Mouse (Mus musculus): ENCODE results near the gene Cox15. TPM values are rescaled to one million over a fixed set of nuclear protein-coding genes. Genes with fewer than 3 reads are reported as not detected.

Gene Cox15
- polyA plus RNA-seq (2012; ENCODE audit: insufficient read depth, insufficient read length, missing spikeins) = 18.5 and 20.5 TPM in 2 replicates

DNA sequence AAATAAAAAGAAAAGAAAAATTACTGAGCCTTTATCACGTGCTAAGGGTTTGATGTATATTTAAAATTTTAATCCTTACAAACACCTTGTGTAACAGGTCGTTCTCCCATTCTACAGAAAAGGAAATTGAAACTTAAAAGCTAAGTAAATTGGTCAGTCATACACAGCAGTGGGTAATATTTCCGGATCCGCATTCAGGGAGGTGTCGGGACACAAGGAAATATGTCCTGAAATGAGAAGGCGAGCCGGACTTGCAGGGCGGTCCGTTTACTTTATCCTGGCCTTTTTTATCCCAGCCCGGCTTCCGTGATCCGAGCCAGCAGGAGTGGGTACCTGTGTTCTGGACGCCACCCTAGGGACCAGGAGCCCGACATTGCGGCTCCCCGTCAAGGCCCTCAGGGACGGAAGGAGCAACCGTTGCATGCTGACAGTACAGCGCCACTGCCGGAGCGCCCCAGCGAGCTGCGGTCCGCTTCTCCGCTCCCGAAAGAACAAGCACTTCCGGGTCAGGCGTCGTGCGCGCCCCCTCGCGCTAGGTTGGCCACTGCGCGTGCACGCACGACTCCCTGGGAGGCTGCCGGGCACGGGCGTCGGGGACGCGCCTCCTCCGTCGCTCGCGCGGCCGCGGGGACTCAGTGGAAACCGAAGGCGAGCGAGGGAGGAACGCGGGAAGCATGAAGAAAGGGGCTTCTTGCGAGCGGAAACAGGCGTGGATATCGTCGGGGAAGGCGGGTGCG is at the start of gene Cox15, which contains the start of gene Cutc:
Gene Cox15, minus strand, starts transcription at position 512 of the 737 bp plus-strand sequence.
Gene Cutc, plus strand, starts transcription at position 508 of the 737 bp plus-strand sequence.
- H3K4me3 ChIP-seq (ENCODE audit: insufficient read depth, low read length) = peak within 1 kb of the TSS; percentile 83
- H3K4me1 ChIP-seq (ENCODE audit: control insufficient read depth, insufficient read depth, low read length) = peaks cover 9% of the 10 kb centered on the region
- TF ChIP-seq POLR2A (IDR thresholded peaks at IDR 0.05; ENCODE audit: borderline replicate concordance, low read depth, low read length) (peak; percentile 84; the same call in 1 of the 2 replicates), CTCF (IDR thresholded peaks at IDR 0.05; ENCODE audit: low read depth, low read length) (no peak)
- H3K27ac ChIP-seq (ENCODE audit: insufficient read depth, low read depth, low read length) = peak within 1 kb of the TSS; percentile 96

DNA sequence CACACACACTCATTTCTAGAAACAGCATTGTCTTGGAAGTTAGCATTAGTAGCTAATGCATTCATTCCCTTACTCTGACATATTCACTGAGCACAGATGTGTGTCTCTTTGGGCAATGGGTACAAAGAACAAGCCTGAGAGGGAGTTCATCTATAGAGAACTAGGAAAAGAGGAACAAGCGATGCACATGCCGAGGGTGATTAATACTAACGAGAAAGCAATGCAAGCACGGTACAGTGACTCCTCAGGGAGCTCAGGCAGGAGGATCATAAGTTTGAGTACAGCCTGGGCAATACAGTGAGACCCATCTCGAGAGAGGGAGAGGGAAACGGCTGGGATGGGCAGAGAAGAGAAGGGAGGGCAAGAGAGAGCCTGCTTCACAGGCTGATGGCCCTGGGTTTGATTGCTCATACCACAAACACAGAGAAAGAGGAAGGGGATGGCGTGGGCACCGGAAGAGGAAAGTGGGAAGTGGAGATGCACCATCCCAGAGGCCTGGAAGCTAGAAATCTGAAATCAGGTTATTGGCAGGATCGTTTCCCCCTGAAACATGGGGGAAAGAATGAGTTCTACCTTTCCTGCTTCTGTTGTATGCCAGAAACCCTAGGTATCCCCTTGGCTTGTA is 48.7 kb upstream of the Cox15 start:
- H3K27ac ChIP-seq (ENCODE audit: insufficient read depth, low read depth, low read length) = peak overlapping the region; percentile 82

DNA sequence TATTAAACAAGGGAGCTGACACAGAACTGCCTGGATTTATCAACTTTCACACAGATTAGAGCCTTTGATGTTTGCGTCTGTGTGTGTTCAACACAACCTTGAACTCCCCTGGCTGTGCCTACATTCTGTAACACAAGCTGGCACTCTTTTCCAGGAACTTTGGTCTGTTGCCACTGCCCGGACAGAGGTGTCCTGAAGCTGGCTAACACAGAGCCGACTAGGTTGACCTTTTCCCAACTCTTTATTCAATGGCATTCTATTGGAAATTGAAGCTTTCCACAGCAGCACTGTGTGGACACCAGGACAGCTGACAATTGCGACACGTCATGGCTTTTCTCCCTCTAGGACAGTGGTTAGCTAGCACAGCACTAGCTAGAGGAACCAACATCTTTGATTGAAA is 44.4 kb upstream of the Cox15 start:
- TF ChIP-seq CTCF (IDR thresholded peaks at IDR 0.05; ENCODE audit: low read depth, low read length) = no peak
- TF ChIP-seq POLR2A (IDR thresholded peaks at IDR 0.05; ENCODE audit: borderline replicate concordance, low read depth, low read length) = no peak
- peaks cover 18% of the 10 kb centered on the region for H3K4me1 ChIP-seq (ENCODE audit: control insufficient read depth, insufficient read depth, low read length)
- H3K4me3 ChIP-seq (ENCODE audit: insufficient read depth, low read length) = no peak overlapping the region
- H3K27ac ChIP-seq (ENCODE audit: insufficient read depth, low read depth, low read length) = no peak overlapping the region

More for the DNA sequence above, 48.7 kb upstream of the Cox15 start:
- H3K4me3 ChIP-seq (ENCODE audit: insufficient read depth, low read length) = no peak overlapping the region
- peaks cover 21% of the 10 kb centered on the region for H3K4me1 ChIP-seq (ENCODE audit: control insufficient read depth, insufficient read depth, low read length)
- TF ChIP-seq CTCF (IDR thresholded peaks at IDR 0.05; ENCODE audit: low read depth, low read length) = no peak
- no peak for TF ChIP-seq POLR2A (IDR thresholded peaks at IDR 0.05; ENCODE audit: borderline replicate concordance, low read depth, low read length)

- no peak overlapping the region for H3K4me3 ChIP-seq (ENCODE audit: insufficient read depth, low read length)
- TF ChIP-seq CTCF (IDR thresholded peaks at IDR 0.05; ENCODE audit: low read depth, low read length) (no peak), POLR2A (IDR thresholded peaks at IDR 0.05; ENCODE audit: borderline replicate concordance, low read depth, low read length) (no peak)
- no peak overlapping the region for H3K27ac ChIP-seq (ENCODE audit: insufficient read depth, low read depth, low read length)
- H3K4me1 ChIP-seq (ENCODE audit: control insufficient read depth, insufficient read depth, low read length) = peaks cover 6% of the 10 kb centered on the region
Measured at GRCm38 (mm10) chr19:43795511-43795910, 42.7 kb upstream of the Cox15 start.

- Histone ChIP-seq H3K27ac (ENCODE audit: insufficient read depth, low read depth, low read length) (no peak overlapping the region), H3K4me3 (ENCODE audit: insufficient read depth, low read length) (no peak overlapping the region), H3K4me1 (ENCODE audit: control insufficient read depth, insufficient read depth, low read length) (peaks cover 6% of the 10 kb centered on the region)
- TF ChIP-seq CTCF (IDR thresholded peaks at IDR 0.05; ENCODE audit: low read depth, low read length) (no peak), POLR2A (IDR thresholded peaks at IDR 0.05; ENCODE audit: borderline replicate concordance, low read depth, low read length) (no peak)
Measured at GRCm38 (mm10) chr19:43793951-43794350, 41.2 kb upstream of the Cox15 start.

DNA sequence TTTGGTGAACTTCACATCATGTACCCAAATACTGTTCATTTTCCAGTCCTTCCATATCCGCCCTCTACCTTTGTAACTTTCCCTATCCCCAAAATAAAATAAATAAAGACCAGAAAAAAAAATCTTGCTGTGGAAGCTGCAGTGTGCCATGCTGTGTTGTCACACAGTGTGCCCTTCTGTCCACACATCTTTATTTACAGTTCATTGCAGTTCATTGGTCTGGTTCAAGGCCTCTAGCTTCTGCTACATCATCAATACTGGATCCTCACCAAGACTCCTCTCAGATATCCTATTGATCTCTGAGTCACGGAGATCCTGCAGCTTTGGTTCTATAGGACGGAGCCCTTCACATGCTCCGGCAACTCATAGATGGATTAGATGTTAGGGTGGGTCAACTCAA is 39.7 kb upstream of the Cox15 start:
- TF ChIP-seq POLR2A (IDR thresholded peaks at IDR 0.05; ENCODE audit: borderline replicate concordance, low read depth, low read length) = no peak
- TF ChIP-seq CTCF (IDR thresholded peaks at IDR 0.05; ENCODE audit: low read depth, low read length) = no peak
- Histone ChIP-seq H3K27ac (ENCODE audit: insufficient read depth, low read depth, low read length) (no peak overlapping the region), H3K4me3 (ENCODE audit: insufficient read depth, low read length) (no peak overlapping the region), H3K4me1 (ENCODE audit: control insufficient read depth, insufficient read depth, low read length) (peaks cover 6% of the 10 kb centered on the region)

GRCm38 (mm10) chr19:43789817-43790216 is 37.0 kb upstream of the Cox15 start:
- Histone ChIP-seq H3K4me3 (ENCODE audit: insufficient read depth, low read length) (no peak overlapping the region), H3K27ac (ENCODE audit: insufficient read depth, low read depth, low read length) (no peak overlapping the region), H3K4me1 (ENCODE audit: control insufficient read depth, insufficient read depth, low read length) (peaks cover 15% of the 10 kb centered on the region)
- TF ChIP-seq CTCF (IDR thresholded peaks at IDR 0.05; ENCODE audit: low read depth, low read length) = no peak
- no peak for TF ChIP-seq POLR2A (IDR thresholded peaks at IDR 0.05; ENCODE audit: borderline replicate concordance, low read depth, low read length)

DNA sequence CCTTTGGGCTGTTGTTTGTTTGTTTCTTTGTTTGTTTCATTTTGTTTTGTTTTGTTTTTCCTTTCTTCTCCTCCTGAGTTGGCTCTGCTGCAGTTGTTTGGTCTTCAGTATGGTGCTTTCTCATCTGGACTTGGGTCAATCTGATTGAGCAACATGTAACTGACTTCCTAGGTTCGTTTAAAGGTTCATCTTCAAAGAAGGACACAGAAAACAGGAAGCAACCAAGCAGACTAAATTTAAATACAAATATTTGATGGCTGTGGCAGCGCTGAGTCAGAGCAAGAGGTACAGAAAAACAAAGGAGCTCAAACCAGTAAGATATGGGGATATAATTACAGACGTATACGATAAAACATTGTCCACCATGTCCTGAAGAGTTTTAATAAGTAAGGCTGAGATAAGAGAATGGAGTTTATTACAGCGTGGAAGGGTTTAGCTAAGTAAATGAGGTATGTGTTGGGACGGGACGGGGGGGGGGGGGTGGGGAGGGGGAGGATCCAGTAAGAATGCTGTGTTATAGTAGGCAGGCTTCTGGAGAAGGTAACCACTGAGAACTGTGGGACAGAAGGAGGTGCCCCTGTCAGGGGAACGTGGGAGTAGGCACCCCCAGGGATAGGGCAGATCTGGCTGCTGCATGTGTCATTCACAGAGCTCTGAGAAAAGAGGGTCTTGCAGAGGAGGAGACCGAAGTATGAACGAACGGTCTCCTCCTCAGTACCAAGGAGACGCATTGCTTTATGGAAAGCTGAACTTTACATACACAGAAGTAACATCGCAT is 33.6 kb upstream of the Cox15 start:
- Histone ChIP-seq H3K4me3 (ENCODE audit: insufficient read depth, low read length) (peak overlapping the region; percentile 6; the same call in 1 of the 2 replicates), H3K4me1 (ENCODE audit: control insufficient read depth, insufficient read depth, low read length) (peaks cover 20% of the 10 kb centered on the region), H3K27ac (ENCODE audit: insufficient read depth, low read depth, low read length) (peak overlapping the region; percentile 57)
- no peak for TF ChIP-seq POLR2A (IDR thresholded peaks at IDR 0.05; ENCODE audit: borderline replicate concordance, low read depth, low read length)
- no peak for TF ChIP-seq CTCF (IDR thresholded peaks at IDR 0.05; ENCODE audit: low read depth, low read length)

- Histone ChIP-seq H3K4me3 (ENCODE audit: insufficient read depth, low read length) (no peak overlapping the region), H3K27ac (ENCODE audit: insufficient read depth, low read depth, low read length) (no peak overlapping the region), H3K4me1 (ENCODE audit: control insufficient read depth, insufficient read depth, low read length) (peaks cover 22% of the 10 kb centered on the region)
- no peak for TF ChIP-seq POLR2A (IDR thresholded peaks at IDR 0.05; ENCODE audit: borderline replicate concordance, low read depth, low read length)
- TF ChIP-seq CTCF (IDR thresholded peaks at IDR 0.05; ENCODE audit: low read depth, low read length) = no peak
Measured at GRCm38 (mm10) chr19:43784761-43785160, 32.0 kb upstream of the Cox15 start.
